Mouse (Mus musculus) urinary bladder, postnatal 36 days (tissue): ENCODE data around the gene Jmjd7.

Experiments used
- DNase-seq, 2 experiments: peaks; one replicate each; pipeline ENCODE4 v3.0.0; 2022; ENCODE audit warnings: low spot score in 2 of 2, mixed read lengths in 1 of 2

The Jmjd7 gene

GRCm38 (mm10) chr2:120058818-120059217, 31.5 kb downstream of the Jmjd7 start:
- peak in 1 of 2 experiments; percentile 21 for DNase-seq

GRCm38 (mm10) chr2:120059466-120059865, 32.2 kb downstream of the Jmjd7 start:
- no peak for DNase-seq

GRCm38 (mm10) chr2:120060190-120060589, 32.9 kb downstream of the Jmjd7 start:
- peak; percentile 53 to 73 for DNase-seq

GRCm38 (mm10) chr2:120060651-120061050, 33.4 kb downstream of the Jmjd7 start:
- peak in 1 of 2 experiments; percentile 45 for DNase-seq

GRCm38 (mm10) chr2:120062248-120062647, 35.0 kb downstream of the Jmjd7 start:
- no peak for DNase-seq

GRCm38 (mm10) chr2:120064639-120065038, 37.4 kb downstream of the Jmjd7 start:
- no peak for DNase-seq

- DNase-seq, result no peak
These were observed 38.0 kb downstream of the Jmjd7 start for GRCm38 (mm10) chr2:120065243-120065642.

GRCm38 (mm10) chr2:120066224-120066623, 38.9 kb downstream of the Jmjd7 start:
- DNase-seq, result peak in 1 of 2 experiments; percentile 31

- peak in 1 of 2 experiments; percentile 30 for DNase-seq
These were observed 41.5 kb downstream of the Jmjd7 start for GRCm38 (mm10) chr2:120068555-120069465.

GRCm38 (mm10) chr2:120069466-120069990, 42.2 kb downstream of the Jmjd7 start:
- no peak for DNase-seq

GRCm38 (mm10) chr2:120074096-120074495, 46.8 kb downstream of the Jmjd7 start:
- DNase-seq, result no peak

GRCm38 (mm10) chr2:120076076-120076705, 48.9 kb downstream of the Jmjd7 start:
- peak; percentile 46 to 65 for DNase-seq
